Mouse (Mus musculus) olfactory bulb, adult 2 months (tissue): ENCODE measurements around the gene Umad1. TPM values are rescaled to one million over a fixed set of nuclear protein-coding genes. Genes with fewer than 3 reads are reported as not detected.

Experiments used
- H3K27ac ChIP-seq: fragments of 200-500 bp; 2 replicates; pipeline ENCODE4 v1.5.1; 2012; ENCODE audit warnings: low read depth, low read length; ENCODE audit not compliant: insufficient read depth
- H3K4me1 ChIP-seq: fragments of 200-500 bp; 2 replicates; pipeline ENCODE4 v1.6.1; 2012; ENCODE audit warnings: low read length; ENCODE audit not compliant: control insufficient read depth, insufficient read depth
- H3K4me3 ChIP-seq: fragments of 200-500 bp; 2 replicates; pipeline ENCODE4 v1.5.1; 2012; ENCODE audit warnings: mild to moderate bottlenecking, low read depth, low read length, moderate library complexity; ENCODE audit not compliant: insufficient read depth
- CTCF ChIP-seq: fragments of 200-500 bp; IDR thresholded peaks from 2 replicates; pipeline ENCODE4 v1.5.1; 2012; ENCODE audit warnings: low read depth, mild to moderate bottlenecking, low read length, moderate library complexity; ENCODE audit not compliant: insufficient read depth
- POLR2A ChIP-seq: fragments of 200-500 bp; IDR thresholded peaks from 2 replicates; pipeline ENCODE4 v1.6.1; 2012; ENCODE audit warnings: mild to moderate bottlenecking, low read depth, low read length, moderate library complexity; ENCODE audit not compliant: insufficient read depth
- WGBS: fragments of 180-500 bp; shearing (Covaris S2); methylation state at CpG from one replicate; pipeline ENCODE4 v1.1.7; 2018; 5-methylcytosine and 5-hydroxymethylcytosine counted together
- polyA plus RNA-seq: library from polyadenylated mRNA; stranded (reverse); fragments of >200 nt; gene quantifications from 2 replicates; pipeline ENCODE4 v1.2.4, GENCODE M21; 2012; ENCODE audit warnings: low replicate concordance; ENCODE audit not compliant: missing spikeins, insufficient read depth, insufficient read length

Gene Umad1
- polyA plus RNA-seq, 1 experiment: not detected

- Histone ChIP-seq H3K27ac (no peak overlapping the region), H3K4me1 (peaks cover 3% of the 10 kb centered on the region; the same call in 1 of the 2 replicates), H3K4me3 (no peak overlapping the region)
- 82% methylated on average over 17 of the region's 17 CpGs for WGBS
- TF ChIP-seq POLR2A (no peak), CTCF (no peak)
These were observed 227.4 kb downstream of the Umad1 start for GRCm38 (mm10) chr6:8486391-8487043.

GRCm38 (mm10) chr6:8487044-8487853 lies 228.2 kb downstream of the Umad1 start:
- H3K27ac ChIP-seq: no peak overlapping the region
- 65% methylated on average over 20 of the region's 20 CpGs for WGBS
- H3K4me3 ChIP-seq: no peak overlapping the region
- peaks cover 3% of the 10 kb centered on the region; the same call in 1 of the 2 replicates for H3K4me1 ChIP-seq
- no peak for TF ChIP-seq CTCF
- no peak for TF ChIP-seq POLR2A

GRCm38 (mm10) chr6:8488249-8488648 lies 229.2 kb downstream of the Umad1 start:
- peaks cover 3% of the 10 kb centered on the region; the same call in 1 of the 2 replicates for H3K4me1 ChIP-seq
- no peak overlapping the region for H3K27ac ChIP-seq
- H3K4me3 ChIP-seq: no peak overlapping the region
- 88% methylated on average over 5 of the region's 5 CpGs for WGBS
- TF ChIP-seq CTCF (no peak), POLR2A (no peak)

GRCm38 (mm10) chr6:8489266-8489665 lies 230.2 kb downstream of the Umad1 start:
- H3K4me1 ChIP-seq: peaks cover 3% of the 10 kb centered on the region; the same call in 1 of the 2 replicates
- WGBS: 90% methylated on average over 7 of the region's 7 CpGs
- H3K4me3 ChIP-seq: no peak overlapping the region
- TF ChIP-seq CTCF: no peak
- H3K27ac ChIP-seq: no peak overlapping the region

GRCm38 (mm10) chr6:8489938-8490585 lies 231.0 kb downstream of the Umad1 start:
- no peak for TF ChIP-seq POLR2A
- no peak for TF ChIP-seq CTCF
- no peak overlapping the region for H3K27ac ChIP-seq
- peaks cover 3% of the 10 kb centered on the region; the same call in 1 of the 2 replicates for H3K4me1 ChIP-seq
- H3K4me3 ChIP-seq: no peak overlapping the region
- 96% methylated on average over 1 of the region's 1 CpGs for WGBS

- Histone ChIP-seq H3K4me1 (no peaks in the 10 kb centered on the region), H3K4me3 (no peak overlapping the region), H3K27ac (no peak overlapping the region)
- no peak for TF ChIP-seq CTCF
- no peak for TF ChIP-seq POLR2A
- 97% methylated on average over 3 of the region's 3 CpGs for WGBS
These were observed 233.2 kb downstream of the Umad1 start for GRCm38 (mm10) chr6:8492248-8492647.

- 93% methylated on average over 5 of the region's 5 CpGs for WGBS
- Histone ChIP-seq H3K4me3 (no peak overlapping the region), H3K27ac (no peak overlapping the region), H3K4me1 (no peaks in the 10 kb centered on the region)
- TF ChIP-seq POLR2A: no peak
- no peak for TF ChIP-seq CTCF
These were observed 236.2 kb downstream of the Umad1 start for GRCm38 (mm10) chr6:8495109-8495826.

- no peak overlapping the region for H3K4me3 ChIP-seq
- H3K27ac ChIP-seq: no peak overlapping the region
- WGBS: 84% methylated on average over 4 of the region's 4 CpGs
- TF ChIP-seq POLR2A (no peak), CTCF (no peak)
- no peaks in the 10 kb centered on the region for H3K4me1 ChIP-seq
These were observed 236.7 kb downstream of the Umad1 start for GRCm38 (mm10) chr6:8495827-8496222.
